Mouse (Mus musculus) left cerebral cortex, postnatal 25 days (tissue): ENCODE measurements around the gene Lin7a. TPM values are rescaled to one million over a fixed set of nuclear protein-coding genes. Genes with fewer than 3 reads are reported as not detected.

Experiments used
- DNase-seq, 2 experiments: peaks; one replicate each; pipeline ENCODE4 v3.0.0; 2022; ENCODE audit warnings: low spot score in 2 of 2, mixed read lengths in 1 of 2
- intact Hi-C: fragments of 180-260 bp; cut with DNase I; formaldehyde crosslinking; loops from one replicate; pipeline ENCODE4 v1.15.1; 2025
- total RNA-seq, 2 experiments: library from RNA; stranded (reverse); gene quantifications; 2 replicates each; pipeline ENCODE4 v1.2.3; 2021

Lin7a gene
- total RNA-seq, 2 experiments from 2014 or later: 67.7 to 72.7 TPM

DNA sequence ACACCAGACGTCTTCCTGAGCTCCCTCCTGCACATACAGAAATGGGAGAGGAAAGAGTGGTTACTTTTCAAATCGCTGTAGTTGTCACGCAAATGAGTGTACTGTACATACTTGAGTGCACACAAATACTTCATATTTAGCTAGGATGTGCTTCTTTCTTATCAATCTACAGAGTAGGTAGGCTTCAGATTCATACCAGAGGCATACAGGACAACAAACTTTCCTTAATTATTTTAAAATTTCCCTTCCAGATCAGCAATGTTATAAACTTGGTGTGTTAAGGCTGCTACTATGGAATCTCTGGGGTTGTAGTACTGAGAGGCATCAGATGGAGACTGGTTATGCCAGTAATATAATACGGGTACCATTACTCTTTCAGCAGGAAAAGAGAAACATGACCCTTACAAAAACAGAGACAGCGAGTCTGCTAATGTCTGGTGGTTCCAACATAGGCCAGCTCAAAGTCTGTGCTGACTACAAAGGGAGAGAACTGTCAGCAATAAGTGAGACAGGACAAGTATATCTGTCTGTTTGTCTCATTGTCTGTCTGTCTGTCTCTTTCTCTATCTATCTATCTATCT lies 21.8 kb upstream of the Lin7a start:
- intact Hi-C loops: no loop called here
- DNase-seq: no peak

- intact Hi-C loops: no loop called here
- no peak for DNase-seq
Observed at GRCm38 (mm10) chr10:107250346-107251210, 20.9 kb upstream of the Lin7a start.

DNA sequence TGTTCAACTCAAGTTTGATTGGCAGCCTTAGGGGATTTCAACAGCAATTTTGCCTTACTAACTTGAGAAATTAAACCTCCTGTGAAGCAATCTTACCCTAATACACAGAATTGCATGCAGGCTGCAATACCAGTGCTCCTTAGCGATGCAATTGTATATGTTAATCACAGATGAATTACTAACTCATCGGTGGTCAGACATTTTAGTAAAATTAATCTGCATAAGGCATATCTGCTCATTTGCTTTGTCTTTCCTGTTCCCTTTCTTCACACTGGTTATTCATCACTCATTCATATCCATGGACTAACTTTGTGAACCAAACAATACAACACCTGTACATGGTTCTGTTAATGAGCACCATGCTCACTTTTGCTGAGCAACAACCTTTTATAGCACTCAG lies 20.2 kb upstream of the Lin7a start:
- intact Hi-C loops: no loop called here
- no peak for DNase-seq

DNA sequence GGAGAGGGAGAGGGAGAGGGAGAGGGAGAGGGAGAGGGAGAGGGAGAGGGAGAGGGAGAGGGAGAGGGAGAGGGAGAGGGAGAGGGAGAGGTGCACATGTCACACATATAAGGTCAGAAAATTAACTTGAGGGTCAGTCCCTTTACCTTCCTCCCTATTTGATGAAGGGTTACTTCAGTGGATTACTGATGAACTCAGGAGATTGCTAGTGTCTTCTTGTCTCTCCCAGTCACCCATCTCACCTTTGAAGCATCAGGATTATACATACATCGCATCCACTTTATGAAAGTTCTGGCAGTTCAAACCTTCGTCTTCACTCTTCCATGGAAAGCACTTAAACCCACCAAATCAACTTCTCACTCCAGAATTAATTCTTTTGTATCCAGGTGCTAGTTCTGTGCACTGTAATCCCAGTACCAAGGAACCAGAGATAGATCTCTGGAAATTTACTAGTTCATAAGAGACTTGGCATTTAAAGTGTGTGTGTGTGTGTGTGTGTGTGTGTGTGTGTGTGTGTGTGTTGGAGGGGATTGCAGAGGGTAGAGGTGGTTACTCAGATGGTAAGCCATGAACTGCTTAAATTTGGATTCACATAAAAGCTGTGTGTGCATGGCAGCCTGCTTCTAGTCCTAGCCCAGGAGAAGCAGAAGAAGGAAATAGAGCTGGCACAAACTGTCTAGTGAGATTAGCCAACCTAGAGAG lies 19.5 kb upstream of the Lin7a start:
- no peak for DNase-seq
- intact Hi-C loops: no loop called here

- no peak for DNase-seq
- intact Hi-C loops: no loop called here
Observed at GRCm38 (mm10) chr10:107252503-107252815, 19.0 kb upstream of the Lin7a start.

- no peak for DNase-seq
- intact Hi-C loops: no loop called here
Observed at GRCm38 (mm10) chr10:107253191-107253965, 18.1 kb upstream of the Lin7a start.

GRCm38 (mm10) chr10:107254656-107255055 lies 16.8 kb upstream of the Lin7a start:
- intact Hi-C loops: no loop called here
- DNase-seq: no peak

DNA sequence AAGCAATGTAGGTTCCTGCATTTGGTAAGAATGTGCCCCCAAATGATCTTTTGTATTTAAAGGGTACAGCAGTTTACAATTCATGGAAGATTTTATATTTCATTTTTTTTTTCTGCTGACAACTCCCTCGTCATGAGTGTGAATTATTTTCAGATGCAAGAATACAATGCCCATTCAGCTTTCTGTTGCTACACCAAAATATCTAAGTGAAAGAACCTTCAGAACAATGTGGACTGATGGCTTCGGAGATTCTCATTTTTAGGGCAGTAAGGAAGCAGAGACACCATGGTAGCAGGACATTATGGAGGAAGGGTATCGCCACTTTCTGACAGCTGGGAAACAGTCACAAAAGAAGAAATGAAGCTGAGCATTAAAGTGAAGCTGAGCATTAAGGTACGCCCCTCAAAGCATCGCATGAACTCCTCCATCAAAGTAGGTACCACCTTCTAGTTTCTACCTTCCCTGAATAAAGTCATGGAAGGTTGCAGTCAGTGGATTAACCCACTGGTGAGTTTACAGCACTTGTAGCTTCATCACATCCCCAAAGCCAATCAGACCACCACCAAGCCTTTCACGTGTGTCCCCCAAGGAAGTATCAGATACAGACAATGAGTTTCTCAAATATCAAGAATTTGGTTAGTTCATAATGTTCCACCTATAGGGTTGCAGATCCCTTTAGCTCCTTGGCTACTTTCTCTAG lies 16.0 kb upstream of the Lin7a start:
- no peak for DNase-seq
- intact Hi-C loops: no loop called here

GRCm38 (mm10) chr10:107256451-107256960 lies 15.0 kb upstream of the Lin7a start:
- intact Hi-C loops: no loop called here
- DNase-seq: no peak

DNA sequence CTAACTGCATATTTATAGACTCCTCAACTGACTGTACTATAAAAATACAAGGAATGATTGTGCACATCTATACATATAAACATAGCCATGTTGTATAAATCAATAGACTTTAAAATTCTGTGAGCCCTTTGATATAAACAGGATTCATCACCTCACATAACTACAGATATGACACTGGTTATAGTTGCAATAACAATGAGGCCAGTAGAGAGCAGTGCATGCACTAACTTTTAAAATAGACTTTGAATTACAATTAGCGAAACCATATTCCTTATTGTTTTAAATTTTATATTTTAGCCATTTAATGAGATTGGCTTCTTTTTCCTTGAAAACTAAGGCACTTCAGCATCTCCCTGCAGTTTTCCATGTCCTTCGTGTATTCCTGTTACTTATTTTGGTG lies 11.1 kb upstream of the Lin7a start:
- DNase-seq: no peak
- intact Hi-C loops: loop anchor here (10.0 kb wide), 1 partner anchor 494 kb away; no protein-coding TSS in a partner anchor

- intact Hi-C loops: loop anchor here (2.0 to 5.0 kb wide), 4 partner anchors 70 to 333 kb away; no protein-coding TSS in a partner anchor
Observed at GRCm38 (mm10) chr10:107272131-107272803, 781 bp downstream of the Lin7a start.

DNA sequence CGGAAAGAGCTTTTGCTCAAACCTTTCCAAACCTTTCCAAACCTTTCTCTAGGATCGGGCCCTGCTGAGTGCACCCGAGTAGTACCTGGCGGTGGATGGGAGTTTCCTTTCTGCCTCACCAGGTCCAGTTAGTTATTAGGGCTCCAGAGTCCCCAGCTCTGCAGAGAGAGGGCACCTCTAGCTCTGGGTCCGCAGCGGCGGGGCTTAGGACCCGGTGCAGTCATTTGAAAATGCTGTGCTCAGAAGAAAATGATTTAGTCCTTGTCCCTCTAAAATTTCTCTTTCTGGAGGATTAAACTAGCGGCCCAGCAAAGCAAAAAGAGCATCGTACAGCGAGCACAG lies 1.3 kb downstream of the Lin7a start:
- intact Hi-C loops: loop anchor here (2.0 to 5.0 kb wide), 4 partner anchors 70 to 334 kb away; no protein-coding TSS in a partner anchor
- peak in 1 of 2 experiments; percentile 54 for DNase-seq

More at GRCm38 (mm10) chr10:107272131-107272803, 781 bp downstream of the Lin7a start:
- peak; percentile 47 to 62 for DNase-seq

DNA sequence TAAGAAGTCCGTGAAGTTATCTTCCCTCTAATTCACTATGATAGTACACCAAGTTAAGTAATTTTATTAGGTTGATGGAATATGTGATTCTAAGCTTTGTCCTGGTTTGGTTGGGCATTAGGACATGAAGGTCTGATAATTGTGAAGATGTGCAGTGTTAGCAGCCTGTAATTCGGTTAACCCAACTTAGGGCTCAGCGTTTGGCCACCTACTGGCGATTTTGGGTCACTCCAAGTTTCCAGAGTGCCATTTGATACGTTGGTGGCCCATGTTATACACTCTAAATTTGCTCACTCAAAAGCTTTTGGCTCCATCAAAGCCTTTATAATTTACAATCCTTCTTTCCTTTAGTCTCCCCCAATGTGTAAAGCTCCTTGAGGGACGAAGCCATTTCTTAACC lies 2.4 kb downstream of the Lin7a start:
- intact Hi-C loops: loop anchor here (2.0 to 5.0 kb wide), 4 partner anchors 68 to 335 kb away; no protein-coding TSS in a partner anchor
- DNase-seq: no peak

DNA sequence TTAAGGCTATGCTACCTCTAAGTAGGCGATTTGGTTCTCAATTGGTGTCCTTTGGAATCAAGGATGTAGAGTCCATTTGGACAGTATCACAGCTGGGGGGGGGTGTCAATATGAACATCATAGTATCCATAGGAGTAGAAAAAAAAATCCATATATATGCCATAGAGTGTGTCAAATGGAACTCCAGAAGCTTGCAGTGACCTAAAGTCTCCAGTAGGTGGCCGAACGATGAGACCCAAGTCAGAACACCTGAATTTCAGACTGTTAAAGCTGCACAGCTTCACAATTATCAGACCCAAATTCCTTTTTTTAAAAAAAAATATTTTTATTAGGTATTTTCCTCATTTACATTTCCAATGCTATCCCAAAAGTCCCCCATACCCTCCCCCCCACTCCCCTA lies 3.3 kb downstream of the Lin7a start:
- DNase-seq: no peak
- intact Hi-C loops: loop anchor here (5.0 kb wide), 2 partner anchors 68 to 72 kb away; no protein-coding TSS in a partner anchor

DNA sequence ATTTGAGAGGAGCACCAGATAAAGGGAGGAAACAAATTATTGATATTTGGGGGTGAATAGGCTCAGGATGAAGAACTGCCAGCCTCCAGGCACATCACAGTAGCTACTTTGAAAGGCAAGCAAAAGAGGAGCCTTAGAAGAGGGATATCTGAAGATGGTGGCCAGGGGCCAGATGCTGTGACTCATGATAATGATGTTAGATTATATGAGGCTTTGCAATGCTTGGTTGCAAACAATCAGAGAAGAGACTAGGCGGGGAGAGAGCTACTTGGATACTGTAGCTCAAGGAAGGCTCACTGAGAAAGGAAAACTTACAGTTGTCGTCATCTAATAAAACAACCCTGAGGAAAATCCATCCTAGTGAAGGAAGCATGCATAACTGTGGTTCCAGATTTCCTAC lies 5.2 kb downstream of the Lin7a start:
- intact Hi-C loops: no loop called here
- peak in 1 of 2 experiments; percentile 25 for DNase-seq

GRCm38 (mm10) chr10:107293934-107294664 lies 22.6 kb downstream of the Lin7a start:
- intact Hi-C loops: no loop called here
- DNase-seq: no peak

- DNase-seq: no peak
- intact Hi-C loops: no loop called here
Observed at GRCm38 (mm10) chr10:107300587-107301248, 29.2 kb downstream of the Lin7a start.
